Mouse (Mus musculus) embryo, embryonic 10.5 days (tissue): ENCODE measurements around the gene Rcan2.

ENCODE experiments used
- DNase-seq: peaks from one replicate; pipeline ENCODE4 v3.0.0-alpha.2; 2015; ENCODE audit warnings: low spot score

The Rcan2 gene

DNA sequence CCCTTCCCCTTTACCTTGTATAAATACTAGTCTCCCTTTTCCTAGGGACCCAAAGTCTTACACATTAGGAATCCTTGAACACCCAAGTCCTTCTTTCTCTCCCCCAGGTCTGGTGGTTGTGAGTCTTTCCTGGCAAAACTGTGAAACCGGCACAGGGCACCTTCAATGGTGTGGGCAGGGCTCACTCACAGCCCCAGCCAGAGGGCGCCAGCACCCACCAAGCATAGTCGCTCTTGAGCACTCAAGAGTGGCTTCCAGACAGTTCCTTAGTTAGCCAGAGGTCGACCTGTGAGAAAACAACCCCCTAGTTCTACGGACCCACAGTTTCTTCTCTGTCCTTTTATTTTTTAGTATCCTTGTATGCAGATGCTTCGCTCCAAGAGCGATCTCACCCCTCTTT lies at the start of gene Rcan2:
Gene Rcan2, plus strand, starts transcription at position 275 of the 400 bp plus-strand sequence.
- peak; percentile 74 for DNase-seq

DNA sequence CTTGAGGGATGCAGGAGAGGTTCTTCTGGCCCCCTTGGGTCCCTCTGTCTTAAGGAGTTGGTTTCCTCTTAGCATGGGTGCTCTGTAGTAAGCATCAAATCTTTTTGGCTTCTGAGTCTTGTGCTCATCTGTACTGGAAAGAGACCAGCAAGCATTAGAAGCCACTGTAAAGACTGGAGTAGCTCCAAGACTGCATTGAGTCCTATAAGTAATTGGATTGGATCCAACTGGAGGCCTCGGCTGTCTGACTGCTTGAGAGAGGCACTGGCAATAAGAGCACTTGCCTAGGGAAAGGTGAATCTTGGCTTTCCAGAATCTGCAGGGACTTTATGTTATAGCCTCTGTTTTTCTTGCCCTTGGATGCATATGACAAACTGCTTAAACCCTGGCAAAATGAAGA lies 48.3 kb upstream of the Rcan2 start:
- no peak for DNase-seq

DNA sequence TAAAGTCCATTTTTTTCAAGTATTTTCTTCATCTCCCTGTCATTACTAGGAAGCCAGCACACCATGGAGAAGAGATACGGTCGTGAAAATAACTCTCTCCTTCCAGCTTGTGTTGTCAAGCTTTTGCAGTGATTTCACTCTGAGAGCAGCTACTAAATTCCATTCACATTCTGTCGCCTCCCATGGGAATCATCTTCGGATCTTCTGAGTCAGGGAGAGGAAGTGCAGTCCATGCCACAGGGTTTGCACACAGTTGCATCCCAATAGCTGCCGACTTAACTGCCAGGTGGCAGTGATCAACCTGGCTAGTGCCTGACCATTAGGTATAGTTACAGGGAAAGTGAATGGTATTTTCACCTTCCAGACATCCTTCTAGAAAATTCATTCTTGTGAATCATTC lies 46.5 kb upstream of the Rcan2 start:
- peak; percentile 32 for DNase-seq

DNA sequence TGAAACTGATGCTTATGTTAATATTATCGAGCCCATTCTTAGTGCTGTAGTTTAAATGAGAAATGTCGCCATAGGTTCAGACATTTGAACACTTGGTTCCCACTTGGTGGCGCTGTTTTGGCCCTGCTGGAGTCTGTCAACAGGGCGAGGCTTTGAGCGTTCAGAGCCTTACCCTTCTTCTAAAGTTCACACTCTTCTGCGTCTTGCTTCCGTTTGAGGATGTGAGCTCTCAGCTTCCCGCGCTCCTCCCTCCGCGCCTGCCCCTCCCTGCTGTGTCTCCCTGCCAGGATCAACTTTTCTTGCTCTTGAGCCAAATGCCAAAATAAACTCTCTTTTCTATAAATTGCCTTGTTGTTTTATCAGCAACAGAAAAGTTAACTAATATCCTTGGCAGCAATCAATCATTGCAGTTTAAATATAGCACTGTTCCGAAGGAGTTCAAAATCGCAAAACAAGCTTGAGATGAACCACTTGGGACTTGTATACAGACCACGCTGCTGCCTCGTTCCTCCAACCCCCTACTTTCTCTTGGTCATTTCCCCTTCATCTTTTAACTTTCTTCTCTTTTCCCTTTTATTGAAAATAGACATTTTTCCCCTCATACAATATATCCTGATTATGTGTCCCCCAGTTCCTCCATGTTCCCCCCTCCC lies 42.4 kb upstream of the Rcan2 start:
- peak; percentile 7 for DNase-seq

DNA sequence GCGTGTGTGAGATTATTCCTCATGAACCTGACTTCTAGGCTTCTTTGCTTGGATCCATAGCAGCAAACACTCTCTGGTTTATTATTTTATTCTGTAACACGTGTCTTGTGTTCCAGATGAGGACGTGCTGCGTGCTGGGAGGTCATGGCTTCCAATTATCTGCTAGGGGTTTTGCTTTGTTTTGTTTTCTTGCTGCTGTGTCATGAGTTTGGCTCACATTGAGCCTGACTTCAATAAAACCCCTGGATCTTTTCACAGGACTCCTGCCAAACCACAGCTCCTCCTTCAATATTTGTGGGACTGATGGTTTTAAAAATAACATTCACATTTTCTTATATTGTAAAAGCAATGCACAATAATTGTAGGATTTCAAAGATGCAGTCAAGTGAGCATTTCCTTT lies 16.6 kb upstream of the Rcan2 start:
- no peak for DNase-seq

DNA sequence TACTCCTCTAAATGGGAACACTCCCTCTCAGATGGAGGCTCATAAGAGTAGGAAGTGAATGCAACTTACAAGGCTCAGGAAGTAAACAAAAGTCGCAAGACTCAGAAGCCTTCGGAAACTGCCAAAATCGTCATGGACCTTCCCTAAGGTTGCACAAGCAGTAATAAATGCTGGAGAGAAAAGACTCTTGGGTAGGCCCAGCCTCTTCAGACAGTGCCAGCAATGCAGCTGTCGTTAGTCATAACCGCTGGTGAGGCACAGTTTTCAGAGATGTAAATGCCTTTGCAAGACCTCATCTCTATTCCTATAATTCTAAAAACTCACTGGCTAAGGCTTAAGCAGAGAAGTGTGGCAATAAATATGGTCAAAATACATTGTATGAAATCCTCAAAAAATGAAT lies 12.9 kb upstream of the Rcan2 start:
- no peak for DNase-seq

DNA sequence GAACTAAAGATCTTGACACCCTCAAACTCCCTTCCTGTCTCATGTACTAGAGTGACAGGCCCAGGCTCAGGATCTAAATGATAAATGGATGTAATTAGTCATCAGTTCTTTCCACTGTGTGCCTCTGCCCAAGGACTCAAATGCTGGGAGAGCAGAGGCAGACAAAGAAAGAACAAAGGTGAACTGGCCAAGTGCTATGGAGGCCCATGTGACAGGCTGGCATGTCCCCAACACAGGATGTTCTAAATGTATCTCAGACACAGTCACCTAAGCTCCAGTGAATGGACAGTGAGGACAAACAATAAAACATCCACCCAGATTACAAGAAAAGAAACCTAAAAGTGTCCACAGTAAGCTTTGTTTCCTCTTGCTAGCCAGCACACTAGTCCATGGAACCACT lies 11.8 kb upstream of the Rcan2 start:
- DNase-seq, result no peak

DNA sequence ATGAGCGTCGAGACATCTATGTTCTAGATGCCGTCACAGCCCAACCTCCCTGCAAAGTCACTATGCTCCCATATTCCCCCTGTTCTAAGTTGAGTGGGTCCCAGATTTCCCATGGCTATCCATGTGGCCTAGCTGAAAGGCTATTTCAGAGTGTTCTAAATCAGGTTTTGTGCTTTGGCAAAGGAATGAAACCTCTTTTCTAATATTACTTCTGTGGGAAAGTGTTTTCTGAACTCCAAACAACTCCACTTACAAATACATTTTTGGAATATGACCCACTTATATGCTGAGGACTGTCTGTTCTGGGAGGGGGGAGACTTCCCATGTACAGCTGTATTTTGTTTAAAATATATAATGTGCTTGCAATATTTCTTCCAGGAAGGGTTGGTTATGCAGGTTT lies 9.4 kb upstream of the Rcan2 start:
- no peak for DNase-seq

DNA sequence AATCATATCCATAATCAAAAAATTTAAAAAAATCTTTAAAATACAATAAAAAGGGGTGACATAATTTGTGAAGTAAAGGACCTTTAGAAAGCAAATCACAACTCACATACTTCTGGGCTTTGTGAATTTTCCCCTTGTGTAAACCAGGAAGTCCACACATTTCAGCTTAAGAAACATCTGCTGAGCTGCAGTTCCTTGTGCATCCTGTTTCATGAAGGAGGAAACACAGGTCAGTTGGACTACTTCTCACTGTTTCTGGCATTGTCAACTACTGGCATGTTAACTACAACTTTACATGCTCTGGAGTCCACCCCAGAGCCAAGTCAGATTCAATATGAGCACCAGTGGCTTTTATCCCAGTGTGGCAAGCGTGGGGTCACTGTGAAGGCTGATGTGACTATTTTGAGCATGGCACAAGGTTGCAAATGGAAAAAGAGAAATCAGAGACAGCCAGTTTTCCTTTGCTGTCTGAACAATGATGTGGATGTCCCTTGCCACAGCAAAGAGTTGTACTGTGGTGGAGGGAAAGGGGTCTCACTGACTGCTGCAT lies 6.3 kb upstream of the Rcan2 start:
- no peak for DNase-seq

DNA sequence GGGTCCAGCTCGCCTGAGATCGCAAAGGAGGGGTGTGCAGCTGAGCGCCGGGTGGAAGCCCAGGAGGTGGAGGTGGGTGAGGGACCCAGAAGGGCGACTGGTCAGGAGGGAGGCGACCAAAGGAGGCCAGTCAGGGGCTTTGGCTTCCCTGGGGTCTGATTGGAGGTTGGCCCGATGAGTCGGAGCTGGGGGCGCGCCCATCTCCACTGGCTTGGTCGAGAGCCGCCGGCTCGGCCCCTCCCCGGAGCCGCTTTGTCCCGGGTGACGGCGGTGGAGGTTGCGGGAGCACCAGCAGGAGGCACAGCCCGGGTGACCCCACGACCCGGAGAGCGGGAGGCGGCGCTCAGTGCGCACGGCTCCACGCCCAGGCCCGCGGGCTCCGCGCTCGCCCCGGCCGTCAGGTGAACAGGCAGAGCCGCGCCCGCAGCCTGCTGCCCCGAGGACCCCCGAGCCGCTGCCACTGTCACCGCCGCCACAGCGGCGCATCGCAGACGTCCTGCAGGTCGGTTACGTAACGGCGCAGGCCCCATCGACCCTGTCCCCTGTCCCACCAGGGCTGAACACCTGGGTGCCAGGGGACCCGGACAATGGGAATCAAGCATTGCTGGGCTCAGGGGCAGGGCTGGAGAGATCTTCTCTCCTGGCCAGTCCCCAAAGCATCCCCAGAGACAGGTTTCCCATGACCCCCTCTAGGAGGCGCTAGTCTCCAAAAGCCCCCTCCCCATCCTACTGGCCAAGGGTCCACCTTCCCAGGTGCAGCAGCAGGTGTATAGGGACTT lies 633 bp downstream of the Rcan2 start:
- peak; percentile 76 for DNase-seq

DNA sequence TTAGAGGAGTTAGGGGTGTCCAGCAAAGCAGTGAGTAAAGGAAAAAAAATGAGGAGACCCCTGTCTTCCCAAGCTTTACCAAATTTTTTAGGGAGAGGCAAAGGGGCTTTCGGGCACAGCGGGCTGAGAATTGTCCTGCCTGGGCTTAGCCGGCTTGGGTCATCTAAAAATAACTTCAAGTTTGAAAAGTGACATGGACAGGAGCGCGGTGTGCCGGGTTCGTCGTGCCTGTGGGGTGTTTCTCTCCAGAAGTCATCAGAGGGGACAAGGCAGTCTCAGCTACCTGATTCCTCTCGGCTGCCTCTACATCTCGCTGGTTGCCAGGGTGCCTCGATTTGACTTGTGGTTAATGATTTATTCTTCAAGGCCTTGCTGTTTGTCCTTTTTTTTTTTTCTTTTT lies 1.3 kb downstream of the Rcan2 start:
- no peak for DNase-seq

DNA sequence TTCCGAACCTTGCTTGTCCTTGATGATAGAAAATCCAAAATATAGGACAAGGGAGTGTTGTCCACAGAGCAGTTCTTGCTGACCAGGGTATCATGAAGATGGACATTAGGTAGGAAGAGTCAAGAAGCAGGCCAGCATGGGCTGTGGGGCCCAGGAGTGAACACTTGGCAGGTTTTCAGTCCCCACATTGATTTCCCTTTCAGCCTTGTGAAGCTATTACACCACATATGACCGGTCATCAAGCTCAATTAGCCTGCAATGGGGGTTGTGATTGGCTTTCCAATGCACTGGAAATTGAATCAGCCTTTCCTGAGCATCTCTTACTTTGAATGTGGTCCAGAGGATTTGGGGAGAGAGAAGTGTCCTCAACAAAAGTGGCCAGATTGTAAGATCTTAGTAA lies 2.0 kb downstream of the Rcan2 start:
- no peak for DNase-seq

DNA sequence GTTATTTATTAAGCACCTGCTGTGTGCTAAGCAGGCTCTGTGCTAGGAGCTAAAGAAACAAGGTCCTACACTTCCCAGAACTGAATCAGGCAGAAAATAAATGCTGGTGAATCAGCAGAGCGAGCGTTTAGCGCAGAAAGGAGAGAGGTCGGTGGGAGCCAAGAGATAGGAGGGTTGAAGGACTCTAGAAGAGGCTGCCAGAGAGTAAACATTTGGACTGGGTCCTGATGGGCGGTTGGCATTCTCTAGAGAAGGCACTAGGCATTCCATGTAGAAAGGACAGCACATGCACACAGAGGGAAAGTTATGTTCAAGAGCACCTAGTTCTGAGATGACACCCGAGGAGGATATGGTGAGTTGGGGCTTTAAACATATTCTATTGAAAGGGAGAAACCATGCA lies 2.6 kb downstream of the Rcan2 start:
- DNase-seq, result no peak

DNA sequence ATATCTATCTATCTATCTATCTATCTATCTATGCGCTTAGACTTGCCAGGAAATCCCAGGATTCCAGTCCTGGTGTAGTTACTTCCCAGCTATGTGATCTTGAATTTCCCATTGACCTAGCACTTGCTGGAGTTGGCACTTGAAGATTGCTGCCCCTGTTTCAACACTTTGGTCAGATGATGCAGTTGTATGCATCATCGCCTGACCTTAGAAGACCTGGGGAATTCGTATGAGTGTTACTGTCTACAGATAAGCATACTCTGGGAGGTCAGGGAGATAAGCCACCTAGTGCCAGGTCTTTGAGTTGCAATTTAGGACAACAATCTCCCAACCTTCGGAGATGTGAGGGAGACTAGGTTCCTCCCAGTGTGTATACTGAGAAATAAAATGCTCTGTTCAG lies 5.7 kb downstream of the Rcan2 start:
- no peak for DNase-seq

DNA sequence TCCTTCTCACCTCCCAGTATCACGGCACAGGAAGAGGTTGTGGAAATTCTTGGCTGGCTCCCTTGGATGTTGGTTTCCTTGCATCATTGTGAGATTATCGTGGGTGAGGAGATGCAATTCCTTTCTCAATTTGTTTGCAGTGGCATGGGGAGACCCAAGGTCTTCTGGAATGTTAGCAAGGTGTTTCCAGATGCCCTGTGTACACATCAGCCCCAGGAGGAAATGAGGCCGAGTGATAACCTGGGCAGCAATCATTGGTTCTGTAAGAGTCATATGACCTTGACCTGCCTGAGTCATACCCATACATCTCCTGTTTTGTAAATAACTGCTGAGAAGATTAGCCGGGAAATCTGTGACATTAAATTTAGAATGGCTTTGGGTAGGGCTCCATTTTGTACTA lies 10.3 kb downstream of the Rcan2 start:
- DNase-seq, result no peak

DNA sequence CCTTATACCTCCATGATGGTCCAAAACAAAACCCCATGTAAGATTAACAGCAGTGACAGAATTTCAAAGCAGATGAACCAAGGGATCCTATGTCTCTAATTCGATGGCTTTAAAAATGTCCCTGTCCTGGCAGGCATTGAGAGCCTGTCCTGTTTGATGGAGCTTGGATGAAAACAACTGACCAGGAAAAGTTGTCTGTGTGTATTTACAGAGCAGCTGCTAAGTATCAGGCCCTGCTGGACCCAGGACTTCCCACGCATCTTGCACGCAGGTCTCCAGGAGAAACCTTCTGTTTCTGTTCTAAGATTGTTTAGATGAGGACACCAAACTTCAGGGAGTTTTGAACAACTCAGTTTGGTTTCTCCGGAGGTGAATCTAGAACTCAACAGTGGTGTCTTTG lies 14.2 kb downstream of the Rcan2 start:
- no peak for DNase-seq

DNA sequence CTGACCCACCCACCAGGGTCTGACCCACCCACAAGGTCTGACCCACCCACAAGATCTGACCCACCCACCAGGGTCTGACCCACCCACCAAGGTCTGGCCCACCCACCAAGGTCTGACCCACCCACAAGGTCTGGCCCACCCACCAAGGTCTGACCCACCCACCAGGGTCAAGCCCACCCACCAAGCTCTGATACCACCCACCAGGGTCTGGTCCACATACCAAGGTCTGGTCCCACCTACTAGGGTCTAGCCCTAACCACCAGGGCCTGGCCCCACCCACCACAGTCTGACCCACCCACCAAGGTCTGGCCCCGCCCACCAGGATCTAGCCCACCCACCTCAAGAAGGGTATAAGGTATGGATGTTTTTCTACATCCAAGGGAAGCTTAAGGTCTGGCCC lies 15.3 kb downstream of the Rcan2 start:
- no peak for DNase-seq

DNA sequence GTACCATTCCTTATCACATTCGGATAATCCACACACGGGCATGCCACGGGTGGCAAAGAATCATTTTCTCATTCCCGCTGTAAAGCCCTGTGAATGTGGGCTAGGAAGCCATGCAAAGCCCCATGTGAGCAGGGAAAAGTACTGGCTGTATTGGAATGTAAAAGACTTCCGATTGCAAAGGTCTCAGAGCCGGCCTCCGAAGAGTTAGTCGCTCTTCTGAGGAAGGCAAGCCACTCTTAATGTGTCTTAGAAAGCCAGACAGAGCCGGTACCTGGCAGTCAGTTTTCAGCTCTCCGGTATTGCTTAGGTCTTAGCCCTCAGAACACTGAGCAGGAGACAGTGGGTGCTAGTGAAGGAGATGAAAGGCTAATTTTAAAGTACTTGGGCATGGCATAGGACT lies 16.0 kb downstream of the Rcan2 start:
- DNase-seq, result no peak

DNA sequence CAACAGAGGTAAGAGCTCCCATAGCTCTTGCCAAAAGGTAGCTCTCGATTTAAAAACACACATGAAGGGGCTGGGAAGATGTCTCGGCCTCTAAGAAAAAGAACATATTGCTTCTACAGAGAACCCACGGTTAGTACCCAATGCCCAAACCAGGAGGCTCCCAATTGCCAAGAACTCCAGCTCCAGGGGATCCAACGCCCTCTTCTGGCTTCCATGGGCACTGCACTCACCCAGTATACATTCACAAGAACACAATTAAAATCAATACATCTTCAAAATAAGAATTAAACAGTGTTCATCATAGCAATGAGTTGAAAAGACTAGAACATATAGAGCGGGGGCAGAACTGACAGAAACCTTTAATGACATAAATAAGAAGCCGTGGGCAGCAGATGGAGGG lies 17.2 kb downstream of the Rcan2 start:
- no peak for DNase-seq

DNA sequence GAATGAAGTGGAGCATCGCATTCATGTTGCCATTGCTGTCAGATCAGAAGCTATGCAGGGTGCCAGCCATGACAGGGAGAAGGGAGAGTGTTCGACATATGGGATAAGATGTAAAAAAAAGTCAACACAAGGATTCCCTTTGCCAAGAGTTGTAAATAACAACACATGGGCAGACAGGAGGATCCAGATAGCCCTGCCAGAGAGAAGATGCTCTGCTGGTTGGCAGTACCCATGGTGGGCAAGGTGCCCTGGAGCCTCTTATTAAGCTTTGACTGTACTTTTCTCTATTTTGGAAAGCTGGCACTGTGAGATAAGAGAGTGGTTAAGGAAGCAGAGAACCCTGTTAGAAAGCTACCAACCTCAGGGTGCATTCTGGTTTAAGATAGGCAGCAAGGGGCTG lies 19.8 kb downstream of the Rcan2 start:
- no peak for DNase-seq

DNA sequence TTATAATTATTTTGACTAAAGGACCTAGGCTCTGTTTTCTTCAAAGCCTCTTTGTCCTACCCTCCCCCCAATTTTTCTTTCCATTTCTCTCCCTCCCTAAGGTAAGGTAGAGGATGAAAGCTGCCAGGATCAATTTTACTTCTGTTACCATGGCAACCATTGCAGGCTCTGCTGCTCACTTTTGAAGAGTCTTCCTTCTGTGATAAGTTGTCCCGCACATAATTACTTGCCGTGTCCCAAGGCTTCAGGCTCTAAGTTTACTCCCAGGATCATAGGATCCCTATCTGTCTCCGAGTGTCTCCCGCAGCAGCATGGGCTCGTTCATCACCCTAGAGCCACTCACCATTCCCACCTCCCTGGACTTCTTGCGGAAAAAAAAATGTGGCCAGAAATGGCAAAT lies 21.1 kb downstream of the Rcan2 start:
- DNase-seq, result no peak

DNA sequence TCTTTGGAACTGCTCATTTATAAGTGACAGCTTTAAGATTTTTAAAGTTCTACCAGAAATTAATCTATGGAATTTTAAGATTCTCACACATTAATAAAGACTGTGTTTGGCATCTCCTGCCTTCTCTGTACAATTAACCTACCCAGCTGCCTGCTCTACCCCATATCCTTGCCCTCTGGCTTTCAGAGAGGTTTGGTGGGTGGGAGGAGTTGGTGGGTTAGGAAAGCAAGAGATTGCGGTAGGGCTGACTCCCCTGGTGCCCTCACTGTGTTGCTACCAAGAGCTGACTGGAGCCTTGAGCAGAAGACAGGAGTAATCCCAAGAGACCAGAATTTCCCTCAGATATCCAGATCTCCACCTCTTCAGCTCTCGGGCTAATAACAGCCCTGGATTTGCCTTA lies 21.5 kb downstream of the Rcan2 start:
- DNase-seq, result no peak

DNA sequence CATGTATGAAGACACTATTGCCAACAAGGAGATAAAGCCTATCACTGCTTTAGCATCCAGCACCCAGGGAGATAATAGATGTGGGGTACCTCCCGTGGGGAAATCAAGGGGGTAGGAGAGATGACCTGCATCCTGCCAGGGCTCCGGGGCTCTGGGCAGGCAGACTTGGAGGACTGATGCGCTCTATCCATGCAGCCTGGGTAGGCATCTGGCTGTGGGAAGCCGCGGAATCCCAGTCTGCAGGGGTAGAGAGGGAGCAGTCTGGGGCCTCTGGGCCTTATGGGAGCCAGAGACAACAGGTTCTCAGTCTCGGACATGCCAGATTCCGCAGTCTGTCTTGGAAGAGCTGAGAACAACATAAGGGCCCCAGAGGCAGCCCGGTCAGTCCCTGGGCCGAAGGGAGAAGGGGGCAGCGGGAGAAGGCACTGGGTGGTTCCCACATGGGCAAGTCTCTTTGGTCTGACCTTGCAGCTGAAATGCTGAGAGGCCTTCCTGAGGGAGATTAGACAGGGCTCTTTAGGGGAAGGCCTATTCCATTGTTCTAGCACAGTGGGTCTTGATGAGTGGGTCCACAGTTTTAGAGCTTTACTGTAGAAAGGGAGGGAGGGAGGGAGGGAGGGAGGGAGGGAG lies 23.7 kb downstream of the Rcan2 start:
- DNase-seq, result no peak
